ENCODE assay signal across 7 mouse cellular contexts in genomic region chr9:97172075-97172474, GRCm38 (mm10).
DNase-seq lines count a peak whose midpoint lies in the region; ATAC-seq lines count a peak whose summit lies in the region.

No protein-coding gene starts in this region.

- H3K9ac ChIP-seq in intestine, embryonic 14.5 days (ENCODE audit: low read length): no peak overlapping the region
- no peak overlapping the region for H3K9ac ChIP-seq in intestine, embryonic 16.5 days (ENCODE audit: low read depth, low read length)

- 10% methylated on average over 3 of the region's 3 CpGs for whole genome bisulfite sequencing in intestine, embryonic 14.5 days
- WGBS in intestine, embryonic 16.5 days: 21% methylated on average over 3 of the region's 3 CpGs

- no peaks in the 10 kb centered on the region for H3K4me1 ChIP-seq in intestine, embryonic 14.5 days (replicated peaks; ENCODE audit: control insufficient read depth, insufficient read depth, low read length)
- no peaks in the 10 kb centered on the region for H3K4me1 ChIP-seq in intestine, embryonic 16.5 days (ENCODE audit: control insufficient read depth, insufficient read depth, low read length)

- no peaks in the 10 kb centered on the region for H3K9me3 ChIP-seq in intestine, embryonic 14.5 days (ENCODE audit: control insufficient read depth, low read length)
- H3K9me3 ChIP-seq in intestine, embryonic 16.5 days (ENCODE audit: control insufficient read depth, low read length): no peaks in the 10 kb centered on the region

- no peaks in the 10 kb centered on the region for H3K36me3 ChIP-seq in intestine, embryonic 14.5 days (ENCODE audit: control insufficient read depth, insufficient read depth, low read length)
- H3K36me3 ChIP-seq in intestine, embryonic 16.5 days (ENCODE audit: control insufficient read depth, insufficient read depth, low read length): no peaks in the 10 kb centered on the region

- no peak overlapping the region for H3K4me2 ChIP-seq in intestine, embryonic 14.5 days (ENCODE audit: low read length)
- H3K4me2 ChIP-seq in intestine, embryonic 16.5 days (ENCODE audit: low read depth, low read length): no peak overlapping the region

- peak; percentile 58 for DNase-seq in intestine, embryonic 14.5 days (ENCODE audit: low spot score)
- DNase-seq in CD4-positive helper T cell, adult 2 months (ENCODE audit: low read depth, low spot score): peak; percentile 35
- peak; percentile 25 for DNase-seq in MEL-GATA-1-ER (ENCODE audit: extremely low read depth, low read depth)
- DNase-seq in embryo, embryonic 11.5 days (ENCODE audit: low read depth, low spot score): peak; percentile 32
- DNase-seq in left cerebral cortex, postnatal 10 days (ENCODE audit: extremely low spot score in 1 of 2, low spot score in 2 of 2): peak; percentile 33 to 36
- DNase-seq in right cerebral cortex, postnatal 14 days: peak; percentile 47

- intact Hi-C loops in left cerebral cortex, postnatal 10 days (cut with DNase I): loop anchor here (10.0 kb wide), 1 partner anchor 863 kb away; the partner anchor contains the start of gene Clstn2

- H3K4me3 ChIP-seq in intestine, embryonic 14.5 days (ENCODE audit: low read depth, low read length): no peak overlapping the region
- H3K4me3 ChIP-seq in intestine, embryonic 16.5 days (ENCODE audit: low read length): no peak overlapping the region

- ATAC-seq in intestine, embryonic 14.5 days (replicated peaks; ENCODE audit: low FRiP score, low TSS enrichment, low read depth): no peak
- no peak for ATAC-seq in intestine, embryonic 16.5 days

- no peaks in the 10 kb centered on the region for H3K27me3 ChIP-seq in intestine, embryonic 14.5 days (replicated peaks; ENCODE audit: control insufficient read depth, insufficient read depth, low read length)
- H3K27me3 ChIP-seq in intestine, embryonic 16.5 days (replicated peaks; ENCODE audit: control insufficient read depth, insufficient read depth, low read length): no peaks in the 10 kb centered on the region

- H3K27ac ChIP-seq in intestine, embryonic 14.5 days (ENCODE audit: low read depth): no peak overlapping the region
- H3K27ac ChIP-seq in intestine, embryonic 16.5 days (ENCODE audit: low read length): no peak overlapping the region
